Mouse (Mus musculus) kidney, postnatal 0 days (tissue): Measurements from ENCODE around the gene Syt5. TPM values are rescaled to one million over a fixed set of nuclear protein-coding genes. Genes with fewer than 3 reads are reported as not detected.

Experiments used
- ATAC-seq: fragments of 200-750 bp; cut with Nextera tagmentation; replicated peaks from 2 replicates; pipeline ENCODE4 v1.8.0; 2017; ENCODE audit warnings: low read depth, moderate number of reproducible peaks, moderate TSS enrichment, moderate library complexity; ENCODE audit not compliant: low FRiP score
- DNase-seq: peaks from one replicate; pipeline ENCODE4 v3.0.0-alpha.2; 2016; ENCODE audit warnings: low spot score
- H3K27ac ChIP-seq: fragments of 300-500 bp; sonication (generic); 2 replicates; pipeline ENCODE4 v1.5.1; 2014; ENCODE audit warnings: mild to moderate bottlenecking
- H3K27me3 ChIP-seq: fragments of 300-500 bp; sonication (generic); 2 replicates; pipeline ENCODE4 v1.6.1; 2014; ENCODE audit warnings: low read length, mixed read lengths; ENCODE audit not compliant: insufficient read depth
- H3K36me3 ChIP-seq: fragments of 300-500 bp; sonication (generic); 2 replicates; pipeline ENCODE4 v1.6.1; 2014; ENCODE audit warnings: low read length, mixed read lengths; ENCODE audit not compliant: insufficient read depth
- H3K4me1 ChIP-seq: fragments of 300-500 bp; sonication (generic); replicated peaks from 2 replicates; pipeline ENCODE4 v1.6.1; 2014; ENCODE audit warnings: antibody characterized with exemption, low read length, mixed read lengths; ENCODE audit not compliant: insufficient read depth
- H3K4me2 ChIP-seq: fragments of 300-500 bp; sonication (generic); 2 replicates; pipeline ENCODE4 v1.6.1; 2014; ENCODE audit warnings: mild to moderate bottlenecking, low read length, moderate library complexity, mixed read lengths
- H3K4me3 ChIP-seq: fragments of 300-500 bp; sonication (generic); replicated peaks from 2 replicates; pipeline ENCODE4 v1.5.1; 2014; ENCODE audit warnings: low read depth, low read length
- H3K9ac ChIP-seq: fragments of 300-500 bp; sonication (generic); 2 replicates; pipeline ENCODE4 v1.6.1; 2014; ENCODE audit warnings: low read depth, low read length
- H3K9me3 ChIP-seq: fragments of 300-500 bp; sonication (generic); replicated peaks from 2 replicates; pipeline ENCODE4 v1.6.1; 2016; ENCODE audit warnings: low read length, inconsistent platforms, mixed read lengths
- CTCF ChIP-seq: IDR thresholded peaks from 2 replicates; pipeline ENCODE4 v1.5.1; 2016; ENCODE audit warnings: antibody characterized with exemption, low read depth, mild to moderate bottlenecking, moderate library complexity
- whole genome bisulfite sequencing: fragments of 180-500 bp; shearing (Covaris S2); extraction: QIAGEN DNeasy Blood & Tissue Kit; methylation state at CpG from one replicate; pipeline ENCODE4 v1.1.7; 2014; 5-methylcytosine and 5-hydroxymethylcytosine counted together
- polyA plus RNA-seq: library from polyadenylated mRNA; unstranded; fragments of >200 nt; fragmentation: Nextera tagmentation; extraction: Ambion mirVana; gene quantifications from 2 replicates; pipeline ENCODE4 v1.2.1, GENCODE M21; 2015

Gene Syt5
- polyA plus RNA-seq, 1 experiment from 2014 or later = 6.6 TPM

- Histone ChIP-seq H3K9me3 (no peaks in the 10 kb centered on the region), H3K4me3 (no peak overlapping the region), H3K4me1 (peaks cover 10% of the 10 kb centered on the region; the same call in 1 of the 2 replicates), H3K36me3 (no peaks in the 10 kb centered on the region), H3K27me3 (no peaks in the 10 kb centered on the region), H3K4me2 (no peak overlapping the region), H3K27ac (no peak overlapping the region), H3K9ac (no peak overlapping the region)
- no peak for TF ChIP-seq CTCF
- WGBS = 74% methylated on average over 4 of the region's 4 CpGs
- DNase-seq = no peak
- ATAC-seq = no peak
These were observed 44.2 kb downstream of the Syt5 start for GRCm38 (mm10) chr7:4503100-4503499.

DNA sequence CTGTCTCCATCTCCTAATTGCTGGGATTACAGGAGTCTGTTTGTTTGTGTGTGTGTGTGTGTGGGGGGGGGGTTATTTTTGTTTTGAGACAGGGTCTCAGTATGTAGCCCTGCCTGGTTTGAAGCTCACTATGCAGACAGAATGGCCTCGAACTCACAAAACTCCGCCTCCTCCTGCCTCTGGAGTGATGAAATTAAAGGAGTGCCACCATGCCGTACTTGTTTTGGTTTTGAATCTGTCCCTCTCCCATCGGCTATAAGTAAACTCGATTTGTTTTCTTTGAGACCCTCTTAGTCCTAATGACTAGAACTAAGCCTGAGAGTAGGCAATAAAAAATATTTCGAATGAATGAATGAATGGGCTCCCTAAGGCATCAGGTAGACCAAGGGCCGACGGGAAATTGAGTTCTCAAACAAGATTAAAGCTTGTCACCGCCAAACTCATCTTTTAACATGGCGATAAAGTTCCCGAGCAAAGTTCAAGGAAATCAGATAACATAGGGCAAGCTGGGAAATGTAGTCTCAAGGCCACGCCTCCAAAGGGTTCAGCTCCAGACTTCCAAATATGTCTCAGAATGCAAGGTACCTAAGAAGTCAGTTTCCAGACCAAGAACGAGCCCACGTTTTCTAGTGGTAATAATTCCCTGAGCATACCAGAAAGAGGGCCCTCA lies 44.8 kb downstream of the Syt5 start:
- no peak for ATAC-seq
- H3K9me3 ChIP-seq = no peaks in the 10 kb centered on the region
- peak; percentile 70 for DNase-seq
- no peaks in the 10 kb centered on the region for H3K36me3 ChIP-seq
- no peaks in the 10 kb centered on the region for H3K27me3 ChIP-seq
- H3K27ac ChIP-seq = no peak overlapping the region
- H3K4me1 ChIP-seq = peaks cover 10% of the 10 kb centered on the region; the same call in 1 of the 2 replicates
- 9% methylated on average over 14 of the region's 14 CpGs for WGBS
- no peak overlapping the region for H3K9ac ChIP-seq
- H3K4me3 ChIP-seq = peak overlapping the region; percentile 93
- H3K4me2 ChIP-seq = peak overlapping the region; percentile 63
- no peak for TF ChIP-seq CTCF

DNA sequence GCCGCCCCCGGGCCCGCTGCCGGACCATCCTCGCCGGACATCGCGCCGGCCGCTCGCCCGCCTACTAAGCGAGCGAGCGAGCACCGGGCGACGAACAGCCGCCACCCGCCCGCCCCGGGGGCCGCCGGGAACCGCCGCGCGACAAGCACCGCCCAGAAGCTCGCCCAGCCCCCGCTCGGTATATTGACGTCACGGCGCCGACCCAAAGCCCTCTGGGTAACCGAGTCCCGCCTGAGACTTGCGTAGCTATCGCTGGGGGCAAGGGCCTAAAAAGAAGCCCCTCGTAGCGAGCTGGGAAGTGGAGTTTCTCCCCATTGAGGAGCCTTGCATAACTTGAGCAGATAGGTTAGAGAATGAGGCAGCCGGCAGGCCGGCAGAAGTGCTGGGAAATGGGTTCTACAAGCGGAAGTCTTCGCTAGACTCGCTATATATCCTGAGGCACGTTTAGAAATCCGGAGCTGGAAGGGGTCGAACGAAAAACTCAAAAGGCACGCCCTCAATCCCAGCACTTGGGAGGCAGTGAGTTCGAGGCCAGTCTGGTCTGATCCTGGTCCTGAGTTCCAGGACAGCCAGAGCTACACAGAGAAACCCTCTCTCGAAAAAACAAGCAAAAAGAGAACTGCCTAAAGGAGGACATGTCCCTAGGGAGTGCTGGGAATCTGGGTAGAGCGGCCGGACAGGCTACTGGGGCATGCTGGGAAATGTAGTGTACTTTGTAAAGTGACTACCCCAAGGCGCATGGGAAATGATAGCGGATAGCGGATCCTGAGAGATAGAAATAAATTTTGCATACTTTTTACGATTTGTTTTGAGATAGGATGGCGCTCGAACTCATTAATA lies 45.6 kb downstream of the Syt5 start, which contains the start of gene Ppp1r12c:
Gene Ppp1r12c, minus strand, starts transcription at position 123 of the 840 bp plus-strand sequence.
- under 1% methylated on average over 62 of the region's 62 CpGs for WGBS
- Histone ChIP-seq H3K4me3 (peak within 1 kb of the TSS; percentile 93), H3K27me3 (no peaks in the 10 kb centered on the region), H3K9me3 (no peaks in the 10 kb centered on the region), H3K36me3 (no peaks in the 10 kb centered on the region), H3K4me1 (peaks cover 10% of the 10 kb centered on the region; the same call in 1 of the 2 replicates), H3K4me2 (peak within 1 kb of the TSS; percentile 63), H3K9ac (peak within 1 kb of the TSS; percentile 94), H3K27ac (peak within 1 kb of the TSS; percentile 89)
- peak; percentile 92 for ATAC-seq
- peak; percentile 95 for DNase-seq
- no peak for TF ChIP-seq CTCF

DNA sequence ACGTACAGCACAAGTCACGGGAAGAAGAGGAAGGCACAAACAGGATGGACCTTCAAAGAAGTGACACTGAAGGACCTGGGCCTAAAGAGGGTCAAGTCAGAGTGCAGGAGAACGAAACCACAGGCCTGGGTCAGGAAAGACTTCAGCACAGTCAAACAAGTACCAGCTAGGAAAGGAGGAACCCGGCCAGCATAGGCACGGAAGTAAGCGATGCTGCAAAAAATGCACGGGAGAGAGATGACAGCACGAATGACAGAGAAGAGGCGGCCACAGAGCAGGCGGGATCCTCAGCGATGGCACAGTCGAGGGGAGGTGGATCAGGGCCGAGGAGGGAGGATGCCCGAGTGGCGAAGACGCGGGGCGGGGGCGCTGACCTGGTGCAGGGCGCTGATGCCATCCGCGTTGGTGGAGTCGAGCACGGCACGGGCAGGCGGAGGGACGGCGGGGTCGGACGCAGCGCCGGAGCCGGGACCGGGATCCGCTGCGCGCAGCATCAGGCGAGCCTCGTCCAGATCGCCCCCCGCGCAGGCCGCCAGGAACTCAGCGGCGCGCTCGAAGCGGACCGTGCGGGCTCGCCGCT lies 46.4 kb downstream of the Syt5 start:
- no peak for TF ChIP-seq CTCF
- H3K9me3 ChIP-seq = no peaks in the 10 kb centered on the region
- no peaks in the 10 kb centered on the region for H3K27me3 ChIP-seq
- H3K9ac ChIP-seq = peak overlapping the region; percentile 94
- ATAC-seq = peak; percentile 42
- peak overlapping the region; percentile 63 for H3K4me2 ChIP-seq
- DNase-seq = peak; percentile 51
- WGBS = under 1% methylated on average over 24 of the region's 52 CpGs
- peaks cover 6% of the 10 kb centered on the region; the same call in 1 of the 2 replicates for H3K36me3 ChIP-seq
- peak overlapping the region; percentile 93 for H3K4me3 ChIP-seq
- peaks cover 10% of the 10 kb centered on the region; the same call in 1 of the 2 replicates for H3K4me1 ChIP-seq
- H3K27ac ChIP-seq = peak overlapping the region; percentile 89

DNA sequence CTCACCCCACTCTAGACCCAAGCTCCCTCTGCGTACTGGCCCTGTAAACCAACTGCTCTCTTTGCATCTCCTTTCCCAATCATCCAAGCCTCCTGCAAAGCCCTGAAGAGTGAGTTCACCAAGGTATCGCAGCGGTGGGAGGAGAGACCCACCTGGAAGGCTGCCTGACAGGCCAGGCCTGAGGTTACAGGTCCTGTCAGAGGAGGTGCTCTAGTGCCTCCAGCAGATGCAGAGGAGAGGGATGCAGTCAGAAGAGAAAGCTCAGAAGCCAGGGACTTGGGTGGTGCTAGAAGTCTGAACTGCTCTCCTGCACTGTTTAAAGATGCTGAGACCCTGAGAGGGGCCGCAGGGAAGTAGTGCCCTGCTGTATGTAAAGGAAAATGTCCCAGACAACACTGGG lies 48.3 kb downstream of the Syt5 start:
- Histone ChIP-seq H3K4me2 (peak overlapping the region; percentile 63; the same call in 1 of the 2 replicates), H3K4me3 (no peak overlapping the region), H3K9ac (peak overlapping the region; percentile 36; the same call in 1 of the 2 replicates), H3K9me3 (no peaks in the 10 kb centered on the region), H3K27me3 (no peaks in the 10 kb centered on the region), H3K4me1 (peaks cover 10% of the 10 kb centered on the region; the same call in 1 of the 2 replicates), H3K27ac (no peak overlapping the region), H3K36me3 (peaks cover 10% of the 10 kb centered on the region; the same call in 1 of the 2 replicates)
- no peak for TF ChIP-seq CTCF
- no peak for DNase-seq
- no peak for ATAC-seq
- WGBS = 87% methylated on average over 4 of the region's 4 CpGs

GRCm38 (mm10) chr7:4498251-4498650 lies 49.1 kb downstream of the Syt5 start:
- peak overlapping the region; percentile 36; the same call in 1 of the 2 replicates for H3K9ac ChIP-seq
- H3K4me2 ChIP-seq = peak overlapping the region; percentile 63
- no peak overlapping the region for H3K27ac ChIP-seq
- no peaks in the 10 kb centered on the region for H3K9me3 ChIP-seq
- WGBS = 17% methylated on average over 9 of the region's 9 CpGs
- no peaks in the 10 kb centered on the region for H3K27me3 ChIP-seq
- H3K4me1 ChIP-seq = peaks cover 10% of the 10 kb centered on the region; the same call in 1 of the 2 replicates
- no peak for TF ChIP-seq CTCF
- peak; percentile 77 for DNase-seq
- H3K4me3 ChIP-seq = no peak overlapping the region
- peak; percentile 16; the same call in 1 of the 2 replicates for ATAC-seq
- peaks cover 18% of the 10 kb centered on the region; the same call in 1 of the 2 replicates for H3K36me3 ChIP-seq
